Mouse (Mus musculus) kidney, embryonic 16.5 days (tissue): ENCODE measurements around the gene Serpina10. TPM values are rescaled to one million over a fixed set of nuclear protein-coding genes. Genes with fewer than 3 reads are reported as not detected.
"Not testable (repeated sequence)": the region's sequence is repeated elsewhere in the genome, so short reads cannot be mapped to it uniquely, and the experiment has no call there.

Source experiments
- ATAC-seq: fragments of 200-750 bp; cut with Nextera tagmentation; 2 replicates; pipeline ENCODE4 v1.8.0; 2017; ENCODE audit warnings: moderate TSS enrichment; ENCODE audit not compliant: low FRiP score, low TSS enrichment
- H3K27ac ChIP-seq: fragments of 300-500 bp; sonication (generic); 2 replicates; pipeline ENCODE4 v1.5.1; 2014; ENCODE audit warnings: low read length
- H3K27me3 ChIP-seq: fragments of 300-500 bp; sonication (generic); 2 replicates; pipeline ENCODE4 v1.6.1; 2014; ENCODE audit warnings: low read length, control low read depth, mixed read lengths; ENCODE audit not compliant: insufficient read depth
- H3K36me3 ChIP-seq: fragments of 300-500 bp; sonication (generic); 2 replicates; pipeline ENCODE4 v1.6.1; 2014; ENCODE audit warnings: low read length, control low read depth, mixed read lengths; ENCODE audit not compliant: insufficient read depth
- H3K4me1 ChIP-seq: fragments of 300-500 bp; sonication (generic); 2 replicates; pipeline ENCODE4 v1.6.1; 2014; ENCODE audit warnings: low read length, control low read depth, mixed read lengths; ENCODE audit not compliant: insufficient read depth
- H3K4me2 ChIP-seq: fragments of 300-500 bp; sonication (generic); replicated peaks from 2 replicates; pipeline ENCODE4 v1.6.1; 2014; ENCODE audit warnings: low read depth, low read length
- H3K4me3 ChIP-seq: fragments of 300-500 bp; sonication (generic); 2 replicates; pipeline ENCODE4 v1.5.1; 2014; ENCODE audit warnings: mild to moderate bottlenecking, low read length
- H3K9ac ChIP-seq: fragments of 300-500 bp; sonication (generic); replicated peaks from 2 replicates; pipeline ENCODE4 v1.6.1; 2014; ENCODE audit warnings: low read length
- H3K9me3 ChIP-seq: fragments of 300-500 bp; sonication (generic); 2 replicates; pipeline ENCODE4 v1.6.1; 2016; ENCODE audit warnings: low read length, control low read depth
- WGBS: fragments of 180-500 bp; shearing (Covaris S2); extraction: QIAGEN DNeasy Blood & Tissue Kit; methylation state at CpG from one replicate; pipeline ENCODE4 v1.1.7; 2014; 5-methylcytosine and 5-hydroxymethylcytosine counted together
- polyA plus RNA-seq: library from polyadenylated mRNA; unstranded; fragments of >200 nt; fragmentation: Nextera tagmentation; extraction: Ambion mirVana; gene quantifications from 2 replicates; pipeline ENCODE4 v1.2.1, GENCODE M21; 2015

Gene Serpina10
- polyA plus RNA-seq: 2.4 and 2.7 TPM in 2 replicates

GRCm38 (mm10) chr12:103631203-103631612 is at the start of gene Serpina10:
Serpina10 (minus strand) TSS chr12:103631444.
- ATAC-seq: no peak
- Histone ChIP-seq H3K27me3 (no peaks in the 10 kb centered on the region), H3K36me3 (no peaks in the 10 kb centered on the region), H3K4me3 (no peak within 1 kb of the TSS), H3K4me1 (no peaks in the 10 kb centered on the region), H3K9ac (no peak within 1 kb of the TSS), H3K9me3 (no peaks in the 10 kb centered on the region), H3K27ac (no peak within 1 kb of the TSS), H3K4me2 (no peak within 1 kb of the TSS)
- 72% methylated on average over 3 of the region's 3 CpGs for WGBS

GRCm38 (mm10) chr12:103679853-103680252 is 48.6 kb upstream of the Serpina10 start:
- H3K4me1 ChIP-seq, H3K36me3 ChIP-seq, H3K27me3 ChIP-seq, ATAC-seq, H3K27ac ChIP-seq, H3K4me2 ChIP-seq, H3K9me3 ChIP-seq, H3K4me3 ChIP-seq, H3K9ac ChIP-seq: not testable (repeated sequence)
- 95% methylated on average over 1 of the region's 1 CpGs for whole genome bisulfite sequencing

- Histone ChIP-seq H3K27ac (no peak within 1 kb of the TSS), H3K9ac (no peak within 1 kb of the TSS), H3K4me3 (no peak within 1 kb of the TSS), H3K9me3 (no peaks in the 10 kb centered on the region), H3K27me3 (no peaks in the 10 kb centered on the region), H3K36me3 (no peaks in the 10 kb centered on the region), H3K4me2 (no peak within 1 kb of the TSS), H3K4me1 (no peaks in the 10 kb centered on the region)
- 92% methylated on average over 1 of the region's 1 CpGs for WGBS
- ATAC-seq: no peak
Observed at GRCm38 (mm10) chr12:103676039-103676438, 44.8 kb upstream of the Serpina10 start, which contains the start of gene Serpina16. Serpina16 (minus strand) TSS chr12:103676139.

GRCm38 (mm10) chr12:103673179-103673578 is 41.9 kb upstream of the Serpina10 start:
- H3K4me1 ChIP-seq: no peaks in the 10 kb centered on the region
- no peaks in the 10 kb centered on the region for H3K36me3 ChIP-seq
- WGBS: 75% methylated on average over 2 of the region's 2 CpGs
- H3K9me3 ChIP-seq: no peaks in the 10 kb centered on the region
- H3K4me3 ChIP-seq: no peak overlapping the region
- no peak overlapping the region for H3K9ac ChIP-seq
- H3K4me2 ChIP-seq: no peak overlapping the region
- no peaks in the 10 kb centered on the region for H3K27me3 ChIP-seq
- no peak for ATAC-seq
- H3K27ac ChIP-seq: no peak overlapping the region

GRCm38 (mm10) chr12:103671483-103671882 is 40.2 kb upstream of the Serpina10 start:
- Histone ChIP-seq H3K4me2 (no peak overlapping the region), H3K27ac (no peak overlapping the region), H3K4me1 (no peaks in the 10 kb centered on the region), H3K9me3 (no peaks in the 10 kb centered on the region), H3K27me3 (no peaks in the 10 kb centered on the region), H3K9ac (no peak overlapping the region), H3K4me3 (no peak overlapping the region), H3K36me3 (no peaks in the 10 kb centered on the region)
- 78% methylated on average over 3 of the region's 3 CpGs for WGBS
- no peak for ATAC-seq

- H3K36me3 ChIP-seq: no peaks in the 10 kb centered on the region
- no peaks in the 10 kb centered on the region for H3K9me3 ChIP-seq
- no peak for ATAC-seq
- H3K4me3 ChIP-seq: no peak overlapping the region
- H3K4me1 ChIP-seq: no peaks in the 10 kb centered on the region
- H3K4me2 ChIP-seq: no peak overlapping the region
- 65% methylated on average over 2 of the region's 2 CpGs for WGBS
- no peak overlapping the region for H3K27ac ChIP-seq
- no peak overlapping the region for H3K9ac ChIP-seq
- no peaks in the 10 kb centered on the region for H3K27me3 ChIP-seq
Observed at GRCm38 (mm10) chr12:103670964-103671363, 39.7 kb upstream of the Serpina10 start.

- Histone ChIP-seq H3K9me3 (no peaks in the 10 kb centered on the region), H3K4me2 (no peak overlapping the region), H3K4me1 (no peaks in the 10 kb centered on the region), H3K9ac (no peak overlapping the region), H3K36me3 (no peaks in the 10 kb centered on the region), H3K27ac (no peak overlapping the region), H3K4me3 (no peak overlapping the region), H3K27me3 (no peaks in the 10 kb centered on the region)
- ATAC-seq: no peak
- WGBS: 88% methylated on average over 5 of the region's 5 CpGs
Observed at GRCm38 (mm10) chr12:103670344-103670743, 39.1 kb upstream of the Serpina10 start.

- H3K4me3 ChIP-seq: no peak overlapping the region
- H3K9me3 ChIP-seq: no peaks in the 10 kb centered on the region
- no peak overlapping the region for H3K9ac ChIP-seq
- no peaks in the 10 kb centered on the region for H3K27me3 ChIP-seq
- WGBS: 97% methylated on average over 3 of the region's 3 CpGs
- no peaks in the 10 kb centered on the region for H3K4me1 ChIP-seq
- H3K36me3 ChIP-seq: no peaks in the 10 kb centered on the region
- no peak overlapping the region for H3K27ac ChIP-seq
- no peak for ATAC-seq
- H3K4me2 ChIP-seq: no peak overlapping the region
Observed at GRCm38 (mm10) chr12:103665286-103665685, 34.0 kb upstream of the Serpina10 start.

- ATAC-seq, H3K27me3 ChIP-seq, H3K9ac ChIP-seq, H3K9me3 ChIP-seq, H3K27ac ChIP-seq, H3K36me3 ChIP-seq, H3K4me1 ChIP-seq, H3K4me3 ChIP-seq, H3K4me2 ChIP-seq: not testable (repeated sequence)
Observed at GRCm38 (mm10) chr12:103662053-103662452, 30.8 kb upstream of the Serpina10 start.

- Histone ChIP-seq H3K9ac (no peak overlapping the region), H3K4me2 (no peak overlapping the region), H3K4me3 (no peak overlapping the region), H3K27ac (no peak overlapping the region), H3K27me3 (no peaks in the 10 kb centered on the region), H3K4me1 (no peaks in the 10 kb centered on the region), H3K36me3 (no peaks in the 10 kb centered on the region), H3K9me3 (no peaks in the 10 kb centered on the region)
- no peak for ATAC-seq
- WGBS: 75% methylated on average over 5 of the region's 5 CpGs
Observed at GRCm38 (mm10) chr12:103660076-103660475, 28.8 kb upstream of the Serpina10 start.
